In genomic region chr1:63274046-63274730, GRCm38 (mm10) we compare ENCODE assay signal across 8 mouse cellular contexts. TPM values are rescaled to one million over a fixed set of nuclear protein-coding genes. Genes with fewer than 3 reads are reported as not detected.
DNase-seq lines count a peak whose midpoint lies in the region; ATAC-seq and TF ChIP-seq lines count a peak whose summit lies in the region.

No protein-coding gene starts in this region.

- H3K9me3 ChIP-seq in intestine, postnatal 0 days (ENCODE audit: control insufficient read depth), result no peaks in the 10 kb centered on the region
- H3K9me3 ChIP-seq in neural tube, embryonic 14.5 days (ENCODE audit: control insufficient read depth, low read length), result no peaks in the 10 kb centered on the region

- peak overlapping the region; percentile 28 for H3K4me3 ChIP-seq in left cerebral cortex, adult 2 months
- H3K4me3 ChIP-seq in embryonic fibroblast, embryonic 13.5 days (ENCODE audit: insufficient read depth, low read length), result peak overlapping the region; percentile 36
- H3K4me3 ChIP-seq in intestine, postnatal 0 days (ENCODE audit: low read depth, low read length), result peak overlapping the region; percentile 55
- peak overlapping the region; percentile 59 for H3K4me3 ChIP-seq in neural tube, embryonic 14.5 days (ENCODE audit: low read depth, low read length)

- no peak overlapping the region for H3K9ac ChIP-seq in intestine, postnatal 0 days (ENCODE audit: low read depth, low read length)
- peak overlapping the region; percentile 72; the same call in 1 of the 2 replicates for H3K9ac ChIP-seq in neural tube, embryonic 14.5 days (replicated peaks; ENCODE audit: low read depth, low read length)

- no peaks in the 10 kb centered on the region for H3K4me1 ChIP-seq in embryonic fibroblast, embryonic 13.5 days (ENCODE audit: control insufficient read depth, insufficient read depth, low read length)
- no peaks in the 10 kb centered on the region for H3K4me1 ChIP-seq in intestine, postnatal 0 days (replicated peaks; ENCODE audit: control insufficient read depth, insufficient read depth, low read length)
- H3K4me1 ChIP-seq in neural tube, embryonic 14.5 days (ENCODE audit: control insufficient read depth, insufficient read depth, low read length), result no peaks in the 10 kb centered on the region

- peaks cover 74% of the 10 kb centered on the region for H3K27me3 ChIP-seq in intestine, postnatal 0 days (replicated peaks; ENCODE audit: control insufficient read depth, insufficient read depth, low read length)
- H3K27me3 ChIP-seq in neural tube, embryonic 14.5 days (ENCODE audit: control insufficient read depth, insufficient read depth, low read length), result peaks cover 9% of the 10 kb centered on the region; the same call in 1 of the 2 replicates

- TF ChIP-seq CTCF in left cerebral cortex, adult 2 months (IDR thresholded peaks at IDR 0.05), result no peak
- no peak for TF ChIP-seq CTCF in embryonic fibroblast, embryonic 13.5 days (IDR thresholded peaks at IDR 0.05; ENCODE audit: borderline replicate concordance, insufficient read depth, low read length)
- no peak for TF ChIP-seq CTCF in intestine, postnatal 0 days (IDR thresholded peaks at IDR 0.05; ENCODE audit: low read depth)

- WGBS in intestine, postnatal 0 days, result 16% methylated on average over 19 of the region's 19 CpGs
- 7% methylated on average over 19 of the region's 19 CpGs for WGBS in neural tube, embryonic 14.5 days

- intact Hi-C loops in left cerebral cortex, adult 2 months (cut with DNase I), result loop anchor here (5.0 kb wide), 1 partner anchor 92 kb away; no protein-coding TSS in a partner anchor

- no peaks in the 10 kb centered on the region for H3K36me3 ChIP-seq in intestine, postnatal 0 days (ENCODE audit: control insufficient read depth, insufficient read depth)
- no peaks in the 10 kb centered on the region for H3K36me3 ChIP-seq in neural tube, embryonic 14.5 days (ENCODE audit: control insufficient read depth, insufficient read depth, low read length)

- no peak for TF ChIP-seq POLR2A in embryonic fibroblast, embryonic 13.5 days (IDR thresholded peaks at IDR 0.05; ENCODE audit: low read depth, low read length)

- peak overlapping the region; percentile 74 for H3K4me2 ChIP-seq in intestine, postnatal 0 days (replicated peaks; ENCODE audit: low read depth)
- peak overlapping the region; percentile 47 for H3K4me2 ChIP-seq in neural tube, embryonic 14.5 days (ENCODE audit: low read depth, low read length)

- DNase-seq in left cerebral cortex, adult 2 months (ENCODE audit: extremely low spot score in 1 of 2, low spot score in 2 of 2), result no peak
- DNase-seq in left cerebral cortex, adult 8-10 months (ENCODE audit: low spot score in 2 of 2), result no peak
- no peak for DNase-seq in MN1 (ENCODE audit: low spot score)
- no peak for DNase-seq in kidney, postnatal 25 days

- no peak for ATAC-seq in intestine, postnatal 0 days
- no peak for ATAC-seq in neural tube, embryonic 14.5 days (ENCODE audit: low read depth)
- no peak for ATAC-seq in monocyte, adult 5-6 weeks (replicated peaks; ENCODE audit: insufficient number of reproducible peaks, low FRiP score, low TSS enrichment, poor library complexity, severe bottlenecking)

- no peak overlapping the region for H3K27ac ChIP-seq in left cerebral cortex, adult 2 months
- H3K27ac ChIP-seq in embryonic fibroblast, embryonic 13.5 days (ENCODE audit: insufficient read depth, low read length), result no peak overlapping the region
- H3K27ac ChIP-seq in intestine, postnatal 0 days (ENCODE audit: low read depth, low read length), result no peak overlapping the region
- no peak overlapping the region for H3K27ac ChIP-seq in neural tube, embryonic 14.5 days (ENCODE audit: low read depth, low read length)

RNA-seq across cellular contexts. Expression of gene Zdbf2, which starts 1.1 kb away (rescaled TPM):
- total RNA-seq in left cerebral cortex, adult 2 months (2021), result 10 to 100 TPM; 18.2 to 32.6 TPM
- total RNA-seq in left cerebral cortex, adult 8-10 months (2022), result 10 to 100 TPM; 14.6 to 17.2 (median 16.0) TPM
- polyA plus RNA-seq in embryonic fibroblast, embryonic 13.5 days (2011; ENCODE audit: insufficient read length, low read depth, missing spikeins), result 4.6 and 8.0 TPM in 2 replicates
- polyA plus RNA-seq in intestine, postnatal 0 days (2015; fragmentation: Nextera tagmentation; extraction: Ambion mirVana), result 1.8 and 1.9 TPM in 2 replicates
- 25.6 and 36.0 TPM in 2 replicates for polyA plus RNA-seq in neural tube, embryonic 14.5 days (2014; fragmentation: Nextera tagmentation; extraction: Ambion mirVana)
- total RNA-seq in monocyte, adult 5-6 weeks (2017), result 1.9 TPM in 1 of 3 replicates, not detected in the others

RNA-seq across cellular contexts. Expression of gene Gpr1, which starts 59.8 kb away (rescaled TPM):
- total RNA-seq in left cerebral cortex, adult 2 months (2021), result under 1 TPM; 0.58 to 0.81 TPM
- total RNA-seq in left cerebral cortex, adult 8-10 months (2022), result under 1 TPM; 0.25 to 0.87 (median 0.72) TPM
- 0.88 and 1.7 TPM in 2 replicates for polyA plus RNA-seq in embryonic fibroblast, embryonic 13.5 days (2011; ENCODE audit: insufficient read length, low read depth, missing spikeins)
- polyA plus RNA-seq in intestine, postnatal 0 days (2015; fragmentation: Nextera tagmentation; extraction: Ambion mirVana), result 0.08 TPM in 2 replicates
- polyA plus RNA-seq in neural tube, embryonic 14.5 days (2014; fragmentation: Nextera tagmentation; extraction: Ambion mirVana), result 0.73 and 1.3 TPM in 2 replicates
- total RNA-seq in monocyte, adult 5-6 weeks (2017), result not detected in 3 replicates
